Mouse (Mus musculus): ENCODE measurements around the gene Zfp286.
"Not testable (repeated sequence)": the region's sequence is repeated elsewhere in the genome, so short reads cannot be mapped to it uniquely, and the experiment has no call there.

Gene Zfp286

GRCm38 (mm10) chr11:62789617-62789936 is 315 bp upstream of the Zfp286 start:
- no peak for DNase-seq (ENCODE audit: low spot score)

- DNase-seq (ENCODE audit: low spot score), result no peak
Observed at GRCm38 (mm10) chr11:62776510-62776909, 12.8 kb downstream of the Zfp286 start.

- DNase-seq (ENCODE audit: low spot score), result no peak
Observed at GRCm38 (mm10) chr11:62760755-62761457, 28.4 kb downstream of the Zfp286 start.

GRCm38 (mm10) chr11:62758491-62758890 is 30.8 kb downstream of the Zfp286 start:
- DNase-seq (ENCODE audit: low spot score), result no peak

GRCm38 (mm10) chr11:62757906-62758305 is 31.4 kb downstream of the Zfp286 start:
- no peak for DNase-seq (ENCODE audit: low spot score)

- no peak for DNase-seq (ENCODE audit: low spot score)
Observed at GRCm38 (mm10) chr11:62757143-62757507, 32.1 kb downstream of the Zfp286 start.

GRCm38 (mm10) chr11:62756456-62757142 is 32.7 kb downstream of the Zfp286 start:
- DNase-seq (ENCODE audit: low spot score), result peak; percentile 99

- no peak for DNase-seq (ENCODE audit: low spot score)
Observed at GRCm38 (mm10) chr11:62752780-62753179, 36.5 kb downstream of the Zfp286 start, which contains the start of gene Gm10428. Gm10428 (plus strand) TSS chr11:62753100.

GRCm38 (mm10) chr11:62752191-62752590 is 37.1 kb downstream of the Zfp286 start:
- no peak for DNase-seq (ENCODE audit: low spot score)

GRCm38 (mm10) chr11:62749445-62749844 is 39.8 kb downstream of the Zfp286 start:
- not testable (repeated sequence) for DNase-seq (ENCODE audit: low spot score)

- no peak for DNase-seq (ENCODE audit: low spot score)
Observed at GRCm38 (mm10) chr11:62748062-62748461, 41.2 kb downstream of the Zfp286 start.

- DNase-seq (ENCODE audit: low spot score), result no peak
Observed at GRCm38 (mm10) chr11:62747227-62747626, 42.0 kb downstream of the Zfp286 start.

GRCm38 (mm10) chr11:62746001-62746533 is 43.2 kb downstream of the Zfp286 start:
- peak; percentile 83 for DNase-seq (ENCODE audit: low spot score)

- peak; percentile 81 for DNase-seq (ENCODE audit: low spot score)
Observed at GRCm38 (mm10) chr11:62744103-62744502, 45.2 kb downstream of the Zfp286 start.

GRCm38 (mm10) chr11:62742261-62742957 is 46.9 kb downstream of the Zfp286 start:
- peak; percentile 28 for DNase-seq (ENCODE audit: low spot score)

- DNase-seq (ENCODE audit: low spot score), result no peak
Observed at GRCm38 (mm10) chr11:62741186-62741585, 48.1 kb downstream of the Zfp286 start.

GRCm38 (mm10) chr11:62732665-62733064 is 56.6 kb downstream of the Zfp286 start:
- DNase-seq (ENCODE audit: low spot score), result no peak

GRCm38 (mm10) chr11:62732022-62732387 is 57.3 kb downstream of the Zfp286 start:
- DNase-seq (ENCODE audit: low spot score), result no peak

- DNase-seq (ENCODE audit: low spot score), result peak; percentile 97
Observed at GRCm38 (mm10) chr11:62731311-62732021, 57.8 kb downstream of the Zfp286 start, which contains the start of gene Zfp287. Zfp287 (minus strand) TSS chr11:62731905.

GRCm38 (mm10) chr11:62728276-62728675 is 61.0 kb downstream of the Zfp286 start:
- no peak for DNase-seq (ENCODE audit: low spot score)

- no peak for DNase-seq (ENCODE audit: low spot score)
Observed at GRCm38 (mm10) chr11:62710657-62711056, 78.6 kb downstream of the Zfp286 start.

- no peak for DNase-seq (ENCODE audit: low spot score)
Observed at GRCm38 (mm10) chr11:62708252-62708651, 81.0 kb downstream of the Zfp286 start.
